Mouse (Mus musculus): ENCODE results near the gene Lhx1.

The Lhx1 gene

GRCm38 (mm10) chr11:84481661-84482060, 43.7 kb downstream of the Lhx1 start:
- DNase-seq (ENCODE audit: low read depth, low spot score): no peak

GRCm38 (mm10) chr11:84480451-84480850, 44.9 kb downstream of the Lhx1 start:
- DNase-seq (ENCODE audit: low read depth, low spot score): no peak

GRCm38 (mm10) chr11:84476641-84477040, 48.7 kb downstream of the Lhx1 start:
- no peak for DNase-seq (ENCODE audit: low read depth, low spot score)

- DNase-seq (ENCODE audit: low read depth, low spot score): no peak
These were observed 49.3 kb downstream of the Lhx1 start for GRCm38 (mm10) chr11:84475991-84476390.

- no peak for DNase-seq (ENCODE audit: low read depth, low spot score)
These were observed 52.2 kb downstream of the Lhx1 start for GRCm38 (mm10) chr11:84473093-84473667.
